Mouse (Mus musculus) lung, postnatal 0 days (tissue): Measurements from ENCODE around the gene Ferd3l.

Source experiments
- CTCF ChIP-seq: IDR thresholded peaks from 2 replicates; pipeline ENCODE4 v1.5.1; 2016; ENCODE audit warnings: antibody characterized with exemption, mild to moderate bottlenecking
- EP300 ChIP-seq: IDR thresholded peaks from 2 replicates; pipeline ENCODE4 v1.6.1; 2016; ENCODE audit warnings: antibody characterized with exemption, mild to moderate bottlenecking, control low read depth

DNA sequence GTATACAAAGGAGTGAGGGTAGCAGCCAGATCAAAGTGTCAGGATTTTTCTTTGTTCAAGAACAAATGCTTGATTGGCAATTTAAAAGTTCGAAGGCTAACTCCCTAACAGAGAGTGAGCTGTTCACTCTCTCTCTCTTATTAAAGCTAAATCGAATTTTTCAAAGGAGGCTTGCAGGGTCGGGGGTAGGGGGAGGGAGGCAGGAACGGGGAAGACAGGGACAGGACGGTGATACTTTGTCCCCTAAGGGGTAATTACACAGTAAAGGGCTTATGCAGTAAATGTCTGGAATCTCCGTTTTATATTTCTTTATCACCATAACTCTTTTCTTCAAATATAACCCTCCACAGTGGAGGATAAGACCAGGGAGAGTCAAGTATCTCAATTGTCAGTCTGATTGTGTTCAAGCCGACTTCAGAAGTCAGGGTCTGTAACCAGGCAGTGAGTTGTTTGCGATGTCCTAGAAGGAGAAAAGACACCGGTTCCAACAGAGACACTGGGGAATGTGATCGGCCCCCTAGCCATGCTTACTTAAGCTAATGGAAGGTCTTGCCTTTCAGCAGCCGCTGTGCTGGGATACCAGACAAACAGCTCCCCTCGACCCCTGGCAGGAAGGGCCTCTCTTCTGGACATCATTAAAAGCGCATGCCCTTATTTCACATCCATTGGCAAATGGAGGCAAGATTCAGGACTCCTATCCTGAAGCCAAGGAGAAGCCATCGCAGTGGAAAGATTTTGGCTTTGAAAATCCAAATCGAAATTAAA is 709 bp upstream of the Ferd3l start:
- no peak for TF ChIP-seq EP300
- no peak for TF ChIP-seq CTCF
